Mouse (Mus musculus) kidney, postnatal 0 days (tissue): Measurements from ENCODE around the gene Gm20388. TPM values are rescaled to one million over a fixed set of nuclear protein-coding genes. Genes with fewer than 3 reads are reported as not detected.

ENCODE experiments used
- ATAC-seq: fragments of 200-750 bp; cut with Nextera tagmentation; replicated peaks from 2 replicates; pipeline ENCODE4 v1.8.0; 2017; ENCODE audit warnings: low read depth, moderate number of reproducible peaks, moderate TSS enrichment, moderate library complexity; ENCODE audit not compliant: low FRiP score
- DNase-seq: peaks from one replicate; pipeline ENCODE4 v3.0.0-alpha.2; 2016; ENCODE audit warnings: low spot score
- H3K27ac ChIP-seq: fragments of 300-500 bp; sonication (generic); 2 replicates; pipeline ENCODE4 v1.5.1; 2014; ENCODE audit warnings: mild to moderate bottlenecking
- H3K27me3 ChIP-seq: fragments of 300-500 bp; sonication (generic); 2 replicates; pipeline ENCODE4 v1.6.1; 2014; ENCODE audit warnings: low read length, mixed read lengths; ENCODE audit not compliant: insufficient read depth
- H3K36me3 ChIP-seq: fragments of 300-500 bp; sonication (generic); 2 replicates; pipeline ENCODE4 v1.6.1; 2014; ENCODE audit warnings: low read length, mixed read lengths; ENCODE audit not compliant: insufficient read depth
- H3K4me1 ChIP-seq: fragments of 300-500 bp; sonication (generic); replicated peaks from 2 replicates; pipeline ENCODE4 v1.6.1; 2014; ENCODE audit warnings: antibody characterized with exemption, low read length, mixed read lengths; ENCODE audit not compliant: insufficient read depth
- H3K4me2 ChIP-seq: fragments of 300-500 bp; sonication (generic); 2 replicates; pipeline ENCODE4 v1.6.1; 2014; ENCODE audit warnings: mild to moderate bottlenecking, low read length, moderate library complexity, mixed read lengths
- H3K4me3 ChIP-seq: fragments of 300-500 bp; sonication (generic); replicated peaks from 2 replicates; pipeline ENCODE4 v1.5.1; 2014; ENCODE audit warnings: low read depth, low read length
- H3K9ac ChIP-seq: fragments of 300-500 bp; sonication (generic); 2 replicates; pipeline ENCODE4 v1.6.1; 2014; ENCODE audit warnings: low read depth, low read length
- H3K9me3 ChIP-seq: fragments of 300-500 bp; sonication (generic); replicated peaks from 2 replicates; pipeline ENCODE4 v1.6.1; 2016; ENCODE audit warnings: low read length, inconsistent platforms, mixed read lengths
- CTCF ChIP-seq: IDR thresholded peaks from 2 replicates; pipeline ENCODE4 v1.5.1; 2016; ENCODE audit warnings: antibody characterized with exemption, low read depth, mild to moderate bottlenecking, moderate library complexity
- WGBS: fragments of 180-500 bp; shearing (Covaris S2); extraction: QIAGEN DNeasy Blood & Tissue Kit; methylation state at CpG from one replicate; pipeline ENCODE4 v1.1.7; 2014; 5-methylcytosine and 5-hydroxymethylcytosine counted together
- polyA plus RNA-seq: library from polyadenylated mRNA; unstranded; fragments of >200 nt; fragmentation: Nextera tagmentation; extraction: Ambion mirVana; gene quantifications from 2 replicates; pipeline ENCODE4 v1.2.1, GENCODE M21; 2015

Gene Gm20388
- polyA plus RNA-seq, 1 experiment from 2014 or later = not detected

DNA sequence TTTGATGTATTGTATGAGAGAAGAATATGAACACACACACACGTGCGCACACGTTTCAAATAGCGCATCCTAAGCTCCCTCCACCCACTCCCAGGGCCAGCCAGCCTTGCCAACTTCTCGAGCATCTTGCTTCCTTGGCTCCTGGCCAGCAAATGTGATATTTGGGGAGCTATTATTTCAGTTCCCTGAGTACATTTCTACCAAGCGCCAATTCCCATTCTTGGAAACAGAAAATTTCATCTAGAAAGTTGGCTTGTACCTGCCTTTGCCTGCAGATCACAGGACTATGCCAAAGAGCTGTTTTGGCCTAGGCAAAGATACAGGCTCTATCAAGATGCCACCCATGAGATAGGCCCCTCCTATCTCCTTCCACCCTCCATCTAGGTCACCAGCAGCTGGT lies 2644.1 kb downstream of the Gm20388 start:
- Histone ChIP-seq H3K4me1 (peaks cover 9% of the 10 kb centered on the region; the same call in 1 of the 2 replicates), H3K27ac (no peak overlapping the region), H3K4me3 (no peak overlapping the region), H3K27me3 (no peaks in the 10 kb centered on the region), H3K4me2 (no peak overlapping the region), H3K9me3 (no peaks in the 10 kb centered on the region), H3K9ac (no peak overlapping the region), H3K36me3 (no peaks in the 10 kb centered on the region)
- 71% methylated on average over 6 of the region's 6 CpGs for WGBS
- ATAC-seq = no peak
- TF ChIP-seq CTCF = no peak
- no peak for DNase-seq

DNA sequence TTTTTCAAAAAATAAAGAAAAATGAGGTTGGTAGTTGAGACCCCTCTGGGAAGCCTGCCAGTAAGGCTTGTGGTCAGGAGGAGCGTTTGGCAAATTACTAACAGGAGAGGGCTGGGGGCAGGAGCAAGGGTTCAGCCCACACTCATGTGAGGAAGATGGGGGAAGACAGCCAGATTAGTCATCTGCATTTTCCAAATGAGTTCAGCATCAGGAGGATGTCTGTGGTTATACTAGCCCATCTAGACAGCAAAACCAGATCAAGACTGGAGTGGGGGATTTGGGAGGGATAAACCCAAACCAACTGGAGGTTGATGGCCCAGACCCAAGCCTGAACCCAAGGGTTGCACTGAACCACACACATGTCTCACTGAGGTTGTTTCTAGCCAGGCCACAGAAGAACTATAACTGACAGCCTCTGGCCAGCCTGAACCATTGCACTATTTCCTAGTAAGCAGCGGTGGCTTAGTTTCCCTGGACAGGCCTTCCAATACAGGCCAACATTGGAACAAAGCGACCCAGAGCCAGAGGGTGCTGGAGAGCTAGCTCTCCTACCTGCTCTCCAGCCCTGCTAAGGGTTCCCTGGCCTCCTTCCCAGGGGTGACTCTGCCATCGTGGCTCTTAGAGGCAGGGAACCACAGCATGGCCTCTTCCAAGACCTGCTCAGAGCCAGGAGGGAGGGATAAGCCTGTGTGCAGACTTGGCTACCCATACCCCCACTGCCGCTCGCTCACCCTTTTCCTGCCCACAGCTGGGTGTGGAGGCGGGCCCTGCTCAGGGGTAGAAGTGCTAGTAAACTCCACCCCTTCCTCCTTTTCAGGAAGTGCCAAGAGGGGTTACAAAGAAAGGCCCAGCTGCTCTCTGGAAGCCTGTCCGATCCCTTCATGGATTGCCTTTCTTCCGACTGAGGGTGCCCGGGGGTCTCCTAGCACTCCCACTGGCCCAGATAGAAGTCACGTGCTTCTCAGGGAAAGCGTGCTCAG lies 2645.7 kb downstream of the Gm20388 start:
- DNase-seq = peak; percentile 74
- no peak for TF ChIP-seq CTCF
- Histone ChIP-seq H3K4me3 (no peak overlapping the region), H3K36me3 (no peaks in the 10 kb centered on the region), H3K27me3 (no peaks in the 10 kb centered on the region), H3K27ac (peak overlapping the region; percentile 72), H3K4me2 (no peak overlapping the region), H3K9ac (peak overlapping the region; percentile 5; the same call in 1 of the 2 replicates), H3K9me3 (no peaks in the 10 kb centered on the region), H3K4me1 (no peaks in the 10 kb centered on the region; the same call in 1 of the 2 replicates)
- 0 out of 2 replicates have a peak, but pooled peaks have one; percentile 37 for ATAC-seq
- WGBS = 59% methylated on average over 12 of the region's 12 CpGs

GRCm38 (mm10) chr8:122557248-122558038 lies 2646.8 kb downstream of the Gm20388 start:
- Histone ChIP-seq H3K9ac (no peak overlapping the region), H3K9me3 (no peaks in the 10 kb centered on the region), H3K4me2 (no peak overlapping the region), H3K36me3 (no peaks in the 10 kb centered on the region), H3K27me3 (no peaks in the 10 kb centered on the region), H3K27ac (peak overlapping the region; percentile 72; the same call in 1 of the 2 replicates), H3K4me3 (no peak overlapping the region), H3K4me1 (no peaks in the 10 kb centered on the region; the same call in 1 of the 2 replicates)
- ATAC-seq (no peak), DNase-seq (no peak)
- 46% methylated on average over 10 of the region's 10 CpGs for WGBS
- no peak for TF ChIP-seq CTCF

DNA sequence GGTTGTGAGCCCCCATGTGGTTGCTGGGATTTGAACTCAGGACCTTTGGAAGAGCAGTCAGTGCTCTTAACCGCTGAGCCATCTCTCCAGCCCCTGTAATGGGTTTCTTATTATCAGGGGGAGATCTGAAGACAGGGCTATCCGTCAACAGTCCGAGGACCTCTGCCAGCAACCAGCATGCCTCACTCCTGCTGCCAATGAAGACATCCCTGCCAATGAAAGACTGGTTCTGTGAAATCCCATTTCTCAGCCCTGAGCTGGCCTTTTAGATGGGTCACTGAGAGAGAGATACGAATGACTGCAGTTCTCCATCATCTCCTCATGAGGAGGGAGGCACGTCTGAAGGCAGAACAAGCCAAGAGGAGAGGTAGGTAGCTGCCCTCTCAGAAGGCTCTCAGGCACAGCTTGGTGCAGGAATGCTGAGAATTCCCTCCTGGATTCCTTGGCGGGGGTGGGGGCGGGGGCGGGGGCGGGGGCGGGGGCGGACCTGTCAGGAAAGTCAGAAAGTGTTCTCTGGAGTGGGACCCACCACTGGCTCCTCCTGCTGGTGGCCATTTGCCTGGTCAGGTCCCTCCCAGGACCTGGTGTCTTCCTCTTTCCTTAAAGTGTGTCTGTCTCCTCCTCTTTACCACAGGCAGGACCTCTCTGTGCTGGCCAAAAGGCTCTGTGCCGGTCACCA lies 2648.2 kb downstream of the Gm20388 start:
- DNase-seq (peak; percentile 61), ATAC-seq (peak; percentile 59)
- H3K4me3 ChIP-seq = no peak overlapping the region
- no peak overlapping the region for H3K4me2 ChIP-seq
- no peaks in the 10 kb centered on the region; the same call in 1 of the 2 replicates for H3K4me1 ChIP-seq
- 14% methylated on average over 12 of the region's 12 CpGs for WGBS
- H3K27ac ChIP-seq = peak overlapping the region; percentile 60
- peak; percentile 49 for TF ChIP-seq CTCF
- no peaks in the 10 kb centered on the region for H3K36me3 ChIP-seq
- no peaks in the 10 kb centered on the region for H3K27me3 ChIP-seq
- H3K9ac ChIP-seq = no peak overlapping the region
- no peaks in the 10 kb centered on the region for H3K9me3 ChIP-seq

- TF ChIP-seq CTCF = no peak
- Histone ChIP-seq H3K27ac (no peak overlapping the region), H3K9ac (no peak overlapping the region)
Observed at GRCm38 (mm10) chr8:122561199-122561598, 2650.6 kb downstream of the Gm20388 start.

More at GRCm38 (mm10) chr8:122561199-122561598, 2650.6 kb downstream of the Gm20388 start:
- no peaks in the 10 kb centered on the region for H3K9me3 ChIP-seq
- H3K27me3 ChIP-seq = no peaks in the 10 kb centered on the region
- DNase-seq = no peak
- no peak overlapping the region for H3K4me3 ChIP-seq
- no peaks in the 10 kb centered on the region; the same call in 1 of the 2 replicates for H3K4me1 ChIP-seq
- H3K4me2 ChIP-seq = no peak overlapping the region
- no peaks in the 10 kb centered on the region for H3K36me3 ChIP-seq
- ATAC-seq = no peak
- 71% methylated on average over 5 of the region's 5 CpGs for WGBS
